Mouse (Mus musculus): ENCODE measurements around the gene Gm12887. TPM values are rescaled to one million over a fixed set of nuclear protein-coding genes. Genes with fewer than 3 reads are reported as not detected.

Gm12887 gene
- polyA plus RNA-seq (2012; rRNA removed) = not detected in 2 replicates

GRCm38 (mm10) chr4:121622003-121622402, at the start of gene Gm12887:
Gene Gm12887, minus strand, starts transcription at chr4:121622103.

Other genes starting within 250 kb of the Gm12887 start
- not detected in 2 replicates for gene Gm12886, start 199.0 kb downstream of the Gm12887 start, polyA plus RNA-seq (2012; rRNA removed)